Mouse (Mus musculus): Measurements from ENCODE around the gene Kdelr3. TPM values are rescaled to one million over a fixed set of nuclear protein-coding genes. Genes with fewer than 3 reads are reported as not detected.

The Kdelr3 gene
- polyA plus RNA-seq, 2 experiments = 143 to 158 TPM

DNA sequence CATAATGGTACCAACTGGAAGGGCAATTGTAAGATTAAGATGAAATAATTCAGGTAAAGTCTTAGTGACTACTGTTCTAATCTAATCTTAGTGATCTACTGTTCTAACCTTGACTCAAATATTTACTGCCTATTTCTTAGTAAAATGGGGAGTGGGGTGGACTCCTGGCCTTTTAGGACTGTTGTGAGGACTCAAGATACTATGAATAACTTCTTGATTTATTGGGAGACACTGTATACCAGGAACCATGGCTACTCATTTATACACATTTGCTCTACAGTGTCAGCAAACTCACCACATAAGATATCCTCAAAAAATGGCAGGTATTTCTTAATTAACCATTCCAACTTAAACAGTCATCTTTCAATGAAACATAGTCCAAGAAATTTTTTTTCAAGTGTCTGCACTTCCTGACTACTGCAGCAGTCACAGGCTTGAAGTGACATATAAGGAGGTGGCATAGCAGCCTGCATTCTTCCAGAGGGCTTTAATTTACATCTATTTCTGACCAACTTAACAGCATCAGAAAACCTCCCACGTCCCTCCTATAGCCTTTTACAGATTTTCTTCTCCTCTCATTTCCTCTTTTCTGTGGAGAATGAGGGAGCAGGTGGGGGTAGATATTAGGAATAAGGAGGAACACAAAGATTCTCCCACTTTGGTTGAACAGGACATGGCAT, 59.5 kb downstream of the Kdelr3 start:
- Histone ChIP-seq H3K36me3 (ENCODE audit: control insufficient read depth, insufficient read depth, low read length) (no peaks in the 10 kb centered on the region), H3K27me3 (ENCODE audit: control insufficient read depth, insufficient read depth, low read length) (no peaks in the 10 kb centered on the region), H3K9ac (ENCODE audit: low read depth, low read length, severe bottlenecking) (no peak overlapping the region), H3K27ac (replicated peaks; ENCODE audit: low read depth, low read length) (no peak overlapping the region), H3K4me2 (replicated peaks; ENCODE audit: low read depth, low read length, severe bottlenecking) (no peak overlapping the region), H3K4me1 (ENCODE audit: control insufficient read depth, insufficient read depth, low read length) (no peaks in the 10 kb centered on the region), H3K4me3 (replicated peaks; ENCODE audit: low read length) (no peak overlapping the region), H3K9me3 (ENCODE audit: control insufficient read depth, low read length) (no peaks in the 10 kb centered on the region)
- WGBS = 55% methylated on average over 1 of the region's 1 CpGs
- no peak for DNase-seq (ENCODE audit: low spot score)
- no peak for ATAC-seq (ENCODE audit: low FRiP score, low read depth)
- TF ChIP-seq POLR2A (IDR thresholded peaks at IDR 0.05; ENCODE audit: borderline replicate concordance, extremely low read depth, insufficient read depth, insufficient read length) = no peak

DNA sequence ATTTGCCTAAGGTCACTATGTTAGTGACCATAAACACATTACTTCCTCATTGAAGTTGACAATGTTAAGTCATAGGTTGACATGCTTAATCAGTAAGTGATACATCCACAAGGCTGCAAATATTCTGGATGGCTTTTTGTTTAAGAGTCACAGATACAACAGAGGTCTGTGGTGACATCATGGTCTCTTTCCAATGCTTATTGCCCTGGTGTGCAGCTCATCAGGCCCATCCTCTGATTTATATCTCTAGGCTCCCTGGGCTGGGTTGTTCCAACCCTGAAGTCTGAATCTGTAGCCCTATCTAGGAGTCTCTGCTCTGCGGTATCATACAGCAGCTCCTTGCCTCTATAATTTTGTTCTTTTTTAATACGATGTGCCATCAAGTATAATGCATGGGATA, 60.7 kb downstream of the Kdelr3 start:
- Histone ChIP-seq H3K36me3 (ENCODE audit: control insufficient read depth, insufficient read depth, low read length) (no peaks in the 10 kb centered on the region), H3K9ac (ENCODE audit: low read depth, low read length, severe bottlenecking) (no peak overlapping the region), H3K4me3 (replicated peaks; ENCODE audit: low read length) (no peak overlapping the region), H3K4me2 (replicated peaks; ENCODE audit: low read depth, low read length, severe bottlenecking) (no peak overlapping the region), H3K9me3 (ENCODE audit: control insufficient read depth, low read length) (no peaks in the 10 kb centered on the region), H3K27me3 (ENCODE audit: control insufficient read depth, insufficient read depth, low read length) (no peaks in the 10 kb centered on the region), H3K27ac (replicated peaks; ENCODE audit: low read depth, low read length) (no peak overlapping the region), H3K4me1 (ENCODE audit: control insufficient read depth, insufficient read depth, low read length) (no peaks in the 10 kb centered on the region)
- ATAC-seq (ENCODE audit: low FRiP score, low read depth) (no peak), DNase-seq (ENCODE audit: low spot score) (no peak)
- no peak for TF ChIP-seq POLR2A (IDR thresholded peaks at IDR 0.05; ENCODE audit: borderline replicate concordance, extremely low read depth, insufficient read depth, insufficient read length)
- 93% methylated on average over 2 of the region's 2 CpGs for WGBS

Small RNA genes within 50 kb of the gene (microRNA-seq; reads per million reads assigned to microRNA genes)
- gene Gm44302 = not detected

Other genes with a start within 250 kb of the Kdelr3 start
- 11.7 TPM in 2 replicates for gene Baiap2l2, start 230.9 kb upstream of the Kdelr3 start, polyA plus RNA-seq (2012; rRNA removed)
- 8.5 and 10.9 TPM in 2 replicates for gene Baiap2l2, start 230.9 kb upstream of the Kdelr3 start, polyA plus RNA-seq (2014; fragmentation: Nextera tagmentation; extraction: Ambion mirVana)
- 21.8 and 27.2 TPM in 2 replicates for gene Pla2g6, start 188.0 kb upstream of the Kdelr3 start, polyA plus RNA-seq (2012; rRNA removed)
- 12.7 and 14.7 TPM in 2 replicates for gene Pla2g6, start 188.0 kb upstream of the Kdelr3 start, polyA plus RNA-seq (2014; fragmentation: Nextera tagmentation; extraction: Ambion mirVana)
- gene Maff, start 169.8 kb upstream of the Kdelr3 start, polyA plus RNA-seq (2012; rRNA removed) = 5.0 and 5.5 TPM in 2 replicates
- 3.0 and 3.6 TPM in 2 replicates for gene Maff, start 169.8 kb upstream of the Kdelr3 start, polyA plus RNA-seq (2014; fragmentation: Nextera tagmentation; extraction: Ambion mirVana)
- gene Tmem184b, start 112.8 kb upstream of the Kdelr3 start, polyA plus RNA-seq (2012; rRNA removed) = 121 and 163 TPM in 2 replicates
- 67.9 and 76.8 TPM in 2 replicates for gene Tmem184b, start 112.8 kb upstream of the Kdelr3 start, polyA plus RNA-seq (2014; fragmentation: Nextera tagmentation; extraction: Ambion mirVana)
- 184 and 214 TPM in 2 replicates for gene Csnk1e, start 60.8 kb upstream of the Kdelr3 start, polyA plus RNA-seq (2012; rRNA removed)
- 83.8 and 98.0 TPM in 2 replicates for gene Csnk1e, start 60.8 kb upstream of the Kdelr3 start, polyA plus RNA-seq (2014; fragmentation: Nextera tagmentation; extraction: Ambion mirVana)
- 0.36 and 0.43 TPM in 2 replicates for gene Kcnj4, start 11.2 kb upstream of the Kdelr3 start, polyA plus RNA-seq (2012; rRNA removed)
- 0.08 TPM in 1 of 2 replicates, not detected in the other for gene Kcnj4, start 11.2 kb upstream of the Kdelr3 start, polyA plus RNA-seq (2014; fragmentation: Nextera tagmentation; extraction: Ambion mirVana)
- 724 and 821 TPM in 2 replicates for gene Ddx17, start 30.3 kb downstream of the Kdelr3 start, polyA plus RNA-seq (2012; rRNA removed)
- gene Ddx17, start 30.3 kb downstream of the Kdelr3 start, polyA plus RNA-seq (2014; fragmentation: Nextera tagmentation; extraction: Ambion mirVana) = 92.6 and 98.0 TPM in 2 replicates
- 13.1 and 13.6 TPM in 2 replicates for gene Dmc1, start 88.7 kb downstream of the Kdelr3 start, polyA plus RNA-seq (2012; rRNA removed)
- 2.6 TPM in 2 replicates for gene Dmc1, start 88.7 kb downstream of the Kdelr3 start, polyA plus RNA-seq (2014; fragmentation: Nextera tagmentation; extraction: Ambion mirVana)
- 7.5 and 7.9 TPM in 2 replicates for gene Fam227a, start 142.5 kb downstream of the Kdelr3 start, polyA plus RNA-seq (2012; rRNA removed)
- 1.3 and 2.0 TPM in 2 replicates for gene Fam227a, start 142.5 kb downstream of the Kdelr3 start, polyA plus RNA-seq (2014; fragmentation: Nextera tagmentation; extraction: Ambion mirVana)
- 17.9 and 21.6 TPM in 2 replicates for gene Cby1, start 142.8 kb downstream of the Kdelr3 start, polyA plus RNA-seq (2012; rRNA removed)
- gene Cby1, start 142.8 kb downstream of the Kdelr3 start, polyA plus RNA-seq (2014; fragmentation: Nextera tagmentation; extraction: Ambion mirVana) = 44.9 and 49.6 TPM in 2 replicates
- gene Tomm22, start 154.4 kb downstream of the Kdelr3 start, polyA plus RNA-seq (2012; rRNA removed) = 112 and 117 TPM in 2 replicates
- 207 and 217 TPM in 2 replicates for gene Tomm22, start 154.4 kb downstream of the Kdelr3 start, polyA plus RNA-seq (2014; fragmentation: Nextera tagmentation; extraction: Ambion mirVana)
- 38.7 and 44.6 TPM in 2 replicates for gene Josd1, start 171.5 kb downstream of the Kdelr3 start, polyA plus RNA-seq (2012; rRNA removed)
- 21.1 and 23.3 TPM in 2 replicates for gene Josd1, start 171.5 kb downstream of the Kdelr3 start, polyA plus RNA-seq (2014; fragmentation: Nextera tagmentation; extraction: Ambion mirVana)
- 39.6 and 43.9 TPM in 2 replicates for gene Gtpbp1, start 174.4 kb downstream of the Kdelr3 start, polyA plus RNA-seq (2012; rRNA removed)
- gene Gtpbp1, start 174.4 kb downstream of the Kdelr3 start, polyA plus RNA-seq (2014; fragmentation: Nextera tagmentation; extraction: Ambion mirVana) = 32.6 and 36.8 TPM in 2 replicates
- gene Sun2, start 226.1 kb downstream of the Kdelr3 start, polyA plus RNA-seq (2012; rRNA removed) = 37.9 and 46.8 TPM in 2 replicates
- 6.9 and 8.0 TPM in 2 replicates for gene Sun2, start 226.1 kb downstream of the Kdelr3 start, polyA plus RNA-seq (2014; fragmentation: Nextera tagmentation; extraction: Ambion mirVana)